Mouse (Mus musculus) bone marrow macrophage, adult 2 months (primary cell): ENCODE measurements around the gene Rbpj.

ENCODE experiments used
- CTCF ChIP-seq: IDR thresholded peaks from 2 replicates; pipeline ENCODE4 v1.5.1; 2012; ENCODE audit warnings: low read depth, mild to moderate bottlenecking, low read length, moderate library complexity
- POLR2A ChIP-seq: IDR thresholded peaks from 2 replicates; pipeline ENCODE4 v1.6.1; 2012; ENCODE audit warnings: mild to moderate bottlenecking, low read depth, low read length, borderline replicate concordance

DNA sequence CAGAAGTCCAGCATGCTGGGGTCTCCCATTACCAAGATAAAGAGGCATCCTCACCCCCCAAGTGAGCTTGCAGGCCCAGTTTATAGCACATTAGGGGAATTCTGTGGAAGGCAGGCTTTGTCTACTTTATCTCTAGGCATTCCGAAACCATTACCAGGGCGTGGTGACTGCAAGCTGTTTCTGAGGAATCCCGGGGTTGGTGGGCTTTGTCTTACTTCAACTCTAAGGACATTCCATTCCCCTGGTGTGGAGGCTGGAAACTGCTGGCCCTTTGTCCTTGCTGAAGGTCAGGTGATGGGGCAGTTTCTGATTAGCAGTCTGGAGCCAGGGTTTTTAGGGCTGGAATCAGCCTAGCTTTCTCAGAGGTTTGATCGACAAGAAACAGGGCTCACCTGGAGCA lies 205.6 kb downstream of the Rbpj start:
- TF ChIP-seq POLR2A (no peak), CTCF (no peak)
